Mouse (Mus musculus): ENCODE measurements around the gene Galk1. TPM values are rescaled to one million over a fixed set of nuclear protein-coding genes. Genes with fewer than 3 reads are reported as not detected.

The Galk1 gene
- polyA plus RNA-seq, 1 experiment from 2014 or later = 319 TPM

DNA sequence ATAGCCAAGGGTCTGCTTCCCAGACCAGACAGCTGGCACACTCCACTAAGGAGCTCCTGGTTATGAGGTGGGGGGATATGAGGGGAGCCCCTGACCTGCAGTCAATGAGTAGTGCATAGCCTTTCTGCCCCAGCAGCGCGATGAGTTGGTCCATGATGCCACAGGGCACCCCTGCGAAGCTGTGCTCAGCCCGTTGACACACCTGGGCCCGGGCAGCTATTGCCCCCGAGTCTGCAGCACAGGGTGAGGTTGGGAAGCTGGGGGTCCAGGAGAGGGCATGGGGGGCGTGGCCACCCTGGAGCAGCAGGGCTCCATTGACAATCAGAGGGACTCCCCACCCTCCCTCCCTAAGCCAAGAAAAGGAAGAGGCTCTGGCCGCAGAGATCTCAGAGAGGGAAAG, 2.4 kb downstream of the Galk1 start:
- no peak for DNase-seq
- Histone ChIP-seq H3K4me3 (ENCODE audit: low read depth, low read length) (no peak overlapping the region), H3K9ac (replicated peaks) (no peak overlapping the region), H3K9me3 (ENCODE audit: low read length) (no peaks in the 10 kb centered on the region), H3K36me3 (replicated peaks; ENCODE audit: insufficient read depth, low read length) (peaks cover 18% of the 10 kb centered on the region), H3K27ac (ENCODE audit: low read depth) (no peak overlapping the region), H3K4me1 (ENCODE audit: insufficient read depth) (peaks cover 30% of the 10 kb centered on the region), H3K4me2 (ENCODE audit: low read depth, low read length) (no peak overlapping the region), H3K27me3 (ENCODE audit: insufficient read depth, low read length) (no peaks in the 10 kb centered on the region)
- 88% methylated on average over 8 of the region's 8 CpGs for WGBS (ENCODE audit: insufficient replicate concordance)
- no peak for ATAC-seq
- TF ChIP-seq CTCF (IDR thresholded peaks at IDR 0.05; ENCODE audit: low read depth) (no peak), EP300 (IDR thresholded peaks at IDR 0.05; ENCODE audit: low read depth) (no peak)

DNA sequence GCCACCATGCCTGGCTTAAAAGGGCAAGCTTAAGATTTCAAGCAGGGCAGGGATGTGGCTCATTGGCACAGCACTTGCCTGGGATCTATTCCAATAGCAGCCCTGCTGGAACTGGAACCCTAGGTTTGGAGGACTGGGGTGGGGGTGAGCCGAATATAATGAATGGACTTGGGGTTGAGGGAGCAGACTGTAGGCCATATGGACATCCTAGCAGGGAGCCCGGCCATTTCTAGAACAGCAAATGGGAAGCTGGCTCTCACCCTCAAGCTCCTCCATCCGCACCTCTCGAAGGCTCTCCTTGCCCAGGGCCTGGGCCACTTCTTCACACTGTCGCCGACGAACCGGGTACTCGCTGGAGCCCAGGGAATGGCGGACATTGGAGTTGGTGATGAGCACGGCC, 2.9 kb downstream of the Galk1 start:
- Histone ChIP-seq H3K4me2 (ENCODE audit: low read depth, low read length) (no peak overlapping the region), H3K36me3 (replicated peaks; ENCODE audit: insufficient read depth, low read length) (peaks cover 18% of the 10 kb centered on the region), H3K27me3 (ENCODE audit: insufficient read depth, low read length) (no peaks in the 10 kb centered on the region), H3K27ac (ENCODE audit: low read depth) (no peak overlapping the region), H3K4me1 (ENCODE audit: insufficient read depth) (peaks cover 32% of the 10 kb centered on the region), H3K4me3 (ENCODE audit: low read depth, low read length) (no peak overlapping the region), H3K9ac (replicated peaks) (no peak overlapping the region), H3K9me3 (ENCODE audit: low read length) (no peaks in the 10 kb centered on the region)
- DNase-seq (peak; percentile 14), ATAC-seq (no peak)
- no peak for TF ChIP-seq EP300 (IDR thresholded peaks at IDR 0.05; ENCODE audit: low read depth)
- TF ChIP-seq CTCF (IDR thresholded peaks at IDR 0.05; ENCODE audit: low read depth) = no peak
- 90% methylated on average over 11 of the region's 11 CpGs for WGBS (ENCODE audit: insufficient replicate concordance)

GRCm38 (mm10) chr11:116008832-116009375, 3.6 kb downstream of the Galk1 start:
- Histone ChIP-seq H3K36me3 (replicated peaks; ENCODE audit: insufficient read depth, low read length) (peaks cover 18% of the 10 kb centered on the region), H3K4me3 (ENCODE audit: low read depth, low read length) (no peak overlapping the region), H3K27me3 (ENCODE audit: insufficient read depth, low read length) (no peaks in the 10 kb centered on the region), H3K9ac (replicated peaks) (no peak overlapping the region), H3K4me1 (ENCODE audit: insufficient read depth) (peaks cover 35% of the 10 kb centered on the region), H3K4me2 (ENCODE audit: low read depth, low read length) (no peak overlapping the region), H3K27ac (ENCODE audit: low read depth) (no peak overlapping the region), H3K9me3 (ENCODE audit: low read length) (no peaks in the 10 kb centered on the region)
- WGBS (ENCODE audit: insufficient replicate concordance) = 83% methylated on average over 13 of the region's 13 CpGs
- TF ChIP-seq EP300 (IDR thresholded peaks at IDR 0.05; ENCODE audit: low read depth) (no peak), CTCF (IDR thresholded peaks at IDR 0.05; ENCODE audit: low read depth) (no peak)
- DNase-seq (no peak), ATAC-seq (no peak)

DNA sequence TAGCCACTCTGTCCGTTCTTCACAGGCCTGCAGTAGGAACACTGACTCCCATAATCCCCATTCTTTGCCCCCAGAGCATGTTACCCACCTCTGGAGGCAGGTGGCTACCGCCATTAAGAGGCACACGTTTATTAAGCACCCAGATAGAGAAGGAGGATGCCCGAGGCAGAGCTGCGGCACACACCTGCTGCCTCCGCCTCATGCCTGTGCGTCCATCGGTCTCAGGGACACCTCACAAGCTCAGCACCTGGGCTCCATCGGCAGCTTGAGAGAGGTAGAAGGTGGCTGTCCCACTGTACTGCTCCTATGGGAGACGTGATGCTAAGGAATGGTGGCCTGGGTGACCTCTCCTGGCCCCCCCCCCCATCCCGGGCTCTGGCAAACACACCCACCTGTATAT, 4.1 kb downstream of the Galk1 start:
- Histone ChIP-seq H3K4me1 (ENCODE audit: insufficient read depth) (peaks cover 35% of the 10 kb centered on the region), H3K27ac (ENCODE audit: low read depth) (no peak overlapping the region), H3K9ac (replicated peaks) (no peak overlapping the region), H3K4me2 (ENCODE audit: low read depth, low read length) (no peak overlapping the region), H3K27me3 (ENCODE audit: insufficient read depth, low read length) (no peaks in the 10 kb centered on the region), H3K36me3 (replicated peaks; ENCODE audit: insufficient read depth, low read length) (peaks cover 18% of the 10 kb centered on the region), H3K9me3 (ENCODE audit: low read length) (no peaks in the 10 kb centered on the region), H3K4me3 (ENCODE audit: low read depth, low read length) (no peak overlapping the region)
- DNase-seq (no peak), ATAC-seq (no peak)
- WGBS (ENCODE audit: insufficient replicate concordance) = 81% methylated on average over 11 of the region's 11 CpGs
- TF ChIP-seq CTCF (IDR thresholded peaks at IDR 0.05; ENCODE audit: low read depth) = no peak
- no peak for TF ChIP-seq EP300 (IDR thresholded peaks at IDR 0.05; ENCODE audit: low read depth)

GRCm38 (mm10) chr11:116007095-116007850, 5.2 kb downstream of the Galk1 start:
- no peaks in the 10 kb centered on the region for H3K27me3 ChIP-seq (ENCODE audit: insufficient read depth, low read length)
- no peak overlapping the region for H3K27ac ChIP-seq (ENCODE audit: low read depth)
- H3K36me3 ChIP-seq (replicated peaks; ENCODE audit: insufficient read depth, low read length) = peaks cover 18% of the 10 kb centered on the region
- DNase-seq (peak; percentile 20), ATAC-seq (no peak)
- no peak overlapping the region for H3K9ac ChIP-seq (replicated peaks)
- H3K4me1 ChIP-seq (ENCODE audit: insufficient read depth) = peaks cover 26% of the 10 kb centered on the region
- WGBS (ENCODE audit: insufficient replicate concordance) = 86% methylated on average over 28 of the region's 28 CpGs
- H3K9me3 ChIP-seq (ENCODE audit: low read length) = no peaks in the 10 kb centered on the region
- H3K4me3 ChIP-seq (ENCODE audit: low read depth, low read length) = no peak overlapping the region
- no peak overlapping the region for H3K4me2 ChIP-seq (ENCODE audit: low read depth, low read length)
- TF ChIP-seq EP300 (IDR thresholded peaks at IDR 0.05; ENCODE audit: low read depth) (no peak), CTCF (IDR thresholded peaks at IDR 0.05; ENCODE audit: low read depth) (no peak)

GRCm38 (mm10) chr11:116005701-116006419, 6.7 kb downstream of the Galk1 start:
- no peak overlapping the region for H3K4me3 ChIP-seq (ENCODE audit: low read depth, low read length)
- peak overlapping the region; percentile 65 for H3K9ac ChIP-seq (replicated peaks)
- peak; percentile 16 for DNase-seq
- H3K4me2 ChIP-seq (ENCODE audit: low read depth, low read length) = peak overlapping the region; percentile 84
- TF ChIP-seq EP300 (IDR thresholded peaks at IDR 0.05; ENCODE audit: low read depth) (no peak), CTCF (IDR thresholded peaks at IDR 0.05; ENCODE audit: low read depth) (no peak)
- H3K27ac ChIP-seq (ENCODE audit: low read depth) = peak overlapping the region; percentile 90
- H3K36me3 ChIP-seq (replicated peaks; ENCODE audit: insufficient read depth, low read length) = peaks cover 18% of the 10 kb centered on the region
- 0 out of 2 replicates have a peak, but pooled peaks have one; percentile 0 for ATAC-seq
- H3K27me3 ChIP-seq (ENCODE audit: insufficient read depth, low read length) = no peaks in the 10 kb centered on the region
- H3K4me1 ChIP-seq (ENCODE audit: insufficient read depth) = peaks cover 18% of the 10 kb centered on the region
- H3K9me3 ChIP-seq (ENCODE audit: low read length) = no peaks in the 10 kb centered on the region
- WGBS (ENCODE audit: insufficient replicate concordance) = 61% methylated on average over 9 of the region's 9 CpGs
